7 mouse cellular contexts compared by ENCODE assay signal in the genomic region with DNA sequence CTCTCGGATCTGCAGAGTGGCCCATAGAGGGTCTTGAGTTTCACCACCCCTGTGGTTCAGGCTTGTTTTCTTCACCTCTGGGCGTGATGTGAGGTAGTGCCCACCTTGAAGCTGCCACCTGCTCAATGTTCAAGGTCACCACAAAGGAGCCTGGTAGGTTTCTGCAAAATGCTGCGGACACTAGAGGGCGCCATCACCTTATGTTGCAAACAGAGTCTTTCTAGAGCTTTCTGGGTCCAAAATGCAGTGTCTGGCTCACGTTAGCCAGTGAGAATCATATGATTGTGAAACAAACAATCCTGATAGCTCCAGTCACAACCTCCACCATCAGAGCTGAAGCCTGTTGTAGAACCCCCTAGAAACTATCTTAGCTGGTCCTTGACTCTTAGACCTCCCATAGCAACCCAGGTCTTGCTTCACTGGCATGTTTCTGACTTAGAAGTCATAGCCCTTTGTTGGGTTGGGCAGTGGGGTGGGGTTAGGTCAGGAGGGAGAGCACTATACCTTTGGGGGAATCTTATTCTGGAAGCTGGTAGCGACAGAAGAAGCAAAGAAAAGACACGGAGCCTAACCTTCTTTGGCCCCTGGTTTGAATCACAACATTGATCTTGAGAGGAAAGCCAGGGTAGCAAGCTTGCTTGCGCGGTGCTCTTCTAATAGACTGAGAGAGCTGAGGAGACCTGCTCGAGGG.
A peak's percentile ranks its signal among the peaks of the same experiment; 100 is the strongest.
DNase-seq lines count a peak whose midpoint lies in the region; ATAC-seq lines count a peak whose summit lies in the region.

No protein-coding gene starts in this region.

- WGBS in midbrain, embryonic 15.5 days, result 51% methylated on average over 10 of the region's 10 CpGs

- H3K4me1 ChIP-seq in midbrain, embryonic 15.5 days, result no peaks in the 10 kb centered on the region

- no peak overlapping the region for H3K4me2 ChIP-seq in midbrain, embryonic 15.5 days

- ATAC-seq in midbrain, embryonic 15.5 days (replicated peaks), result 0 out of 2 replicates have a peak, but pooled peaks have one; percentile 40

- H3K4me3 ChIP-seq in midbrain, embryonic 15.5 days, result no peak overlapping the region

- H3K9ac ChIP-seq in midbrain, embryonic 15.5 days, result no peak overlapping the region

- H3K36me3 ChIP-seq in midbrain, embryonic 15.5 days (replicated peaks), result no peaks in the 10 kb centered on the region

- H3K9me3 ChIP-seq in midbrain, embryonic 15.5 days, result no peaks in the 10 kb centered on the region

- H3K27me3 ChIP-seq in midbrain, embryonic 15.5 days (replicated peaks), result no peaks in the 10 kb centered on the region

- H3K27ac ChIP-seq in midbrain, embryonic 15.5 days, result no peak overlapping the region

- peak; percentile 93 for DNase-seq in ZHBTc4 (ENCODE audit: low read depth, low spot score)
- peak; percentile 87 for DNase-seq in cerebellum, adult 8-10 months
- DNase-seq in frontal cortex, adult 2 months (ENCODE audit: extremely low spot score in 1 of 2, low spot score in 1 of 2), result peak; percentile 68 to 96
- DNase-seq in induced T-regulatory cell, adult 2 months (ENCODE audit: low read depth), result peak; percentile 94
- peak; percentile 59 to 85 for DNase-seq in left cerebral cortex, adult 8-10 months (ENCODE audit: low spot score in 2 of 2)
- peak; percentile 70 to 81 for DNase-seq in spleen, postnatal 14 days (ENCODE audit: low spot score in 2 of 2)
